Mouse (Mus musculus): ENCODE data around the gene Zfand3.

DNA sequence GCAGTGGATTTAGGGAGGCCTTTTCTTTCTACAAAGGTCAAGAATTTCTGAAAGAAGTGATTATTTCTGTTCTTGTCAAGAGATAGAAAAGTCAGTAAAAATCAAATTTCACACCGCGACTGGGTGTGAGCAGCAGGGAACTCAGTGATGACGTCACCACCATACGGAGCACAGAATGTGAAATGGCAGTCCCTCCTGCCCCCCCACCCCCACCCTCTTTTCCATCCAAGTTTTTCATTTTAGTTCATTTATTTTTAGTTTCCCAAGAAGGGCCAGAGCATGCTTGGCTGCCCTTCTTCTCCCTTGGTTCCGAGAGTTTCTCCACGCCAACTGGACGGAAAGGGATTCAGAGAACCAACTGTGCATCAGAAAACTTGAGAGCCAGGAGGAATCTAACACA lies 6.8 kb upstream of the Zfand3 start:
- TF ChIP-seq CTCF (IDR thresholded peaks at IDR 0.05; ENCODE audit: control insufficient read depth, insufficient read depth, insufficient replicate concordance, low read depth, low read length) = no peak
- no peak for TF ChIP-seq POLR2A (IDR thresholded peaks at IDR 0.05; ENCODE audit: control insufficient read depth, low read depth, low read length)
